Mouse (Mus musculus): Measurements from ENCODE around the gene Lingo3. TPM values are rescaled to one million over a fixed set of nuclear protein-coding genes. Genes with fewer than 3 reads are reported as not detected.

Lingo3 gene
- polyA plus RNA-seq, 1 experiment from 2014 or later, result 0.10 TPM

GRCm38 (mm10) chr10:80813366-80813765 is 30.5 kb downstream of the Lingo3 start, which contains the start of gene Jsrp1:
Gene Jsrp1, minus strand, starts transcription at chr10:80813498.
- H3K27me3 ChIP-seq, result peaks cover 3% of the 10 kb centered on the region
- ChIA-PET CTCF (interaction anchor here (2.1 kb wide), 1 partner anchor 68 kb away, joined by 8 read pairs; no protein-coding TSS in a partner anchor), POLR2A (no interaction called here)
- no peak for TF ChIP-seq CTCF (IDR thresholded peaks at IDR 0.05)
- ATAC-seq, result no peak
- in situ Hi-C loops (cut with MboI; ENCODE audit: low pct_unique_long_range_greater_than_20kb), result no loop called here
- DNase-seq (ENCODE audit: low read depth, low spot score), result no peak

- DNase-seq (ENCODE audit: low read depth, low spot score) (no peak), ATAC-seq (no peak)
- in situ Hi-C loops (cut with MboI; ENCODE audit: low pct_unique_long_range_greater_than_20kb), result no loop called here
- no peak for TF ChIP-seq CTCF (IDR thresholded peaks at IDR 0.05)
- CTCF ChIA-PET, result interaction anchor here (2.1 kb wide), 1 partner anchor 69 kb away, joined by 8 read pairs; no protein-coding TSS in a partner anchor
- H3K27me3 ChIP-seq, result peaks cover 3% of the 10 kb centered on the region
- POLR2A ChIA-PET, result no interaction called here
Measured at GRCm38 (mm10) chr10:80812391-80813041, 31.3 kb downstream of the Lingo3 start.

GRCm38 (mm10) chr10:80810084-80810483 is 33.8 kb downstream of the Lingo3 start:
- no peak for TF ChIP-seq CTCF (IDR thresholded peaks at IDR 0.05)
- ATAC-seq (no peak), DNase-seq (ENCODE audit: low read depth, low spot score) (no peak)
- in situ Hi-C loops (cut with MboI; ENCODE audit: low pct_unique_long_range_greater_than_20kb), result no loop called here
- ChIA-PET CTCF (interaction anchor here (1.0 to 1.8 kb wide), 3 partner anchors 36 to 185 kb away, joined by 3 to 4 read pairs (median 3); no protein-coding TSS in a partner anchor), POLR2A (interaction anchor here (0.7 kb wide), 1 partner anchor 54 kb away, joined by 3 read pairs; no protein-coding TSS in a partner anchor)
- H3K27me3 ChIP-seq, result peaks cover 3% of the 10 kb centered on the region

GRCm38 (mm10) chr10:80808985-80809632 is 34.7 kb downstream of the Lingo3 start:
- ChIA-PET CTCF (interaction anchor here (0.6 to 1.8 kb wide), 4 partner anchors 10 to 186 kb away, joined by 3 to 4 read pairs (median 3); no protein-coding TSS in a partner anchor), POLR2A (no interaction called here)
- TF ChIP-seq CTCF (IDR thresholded peaks at IDR 0.05), result no peak
- ATAC-seq (no peak), DNase-seq (ENCODE audit: low read depth, low spot score) (no peak)
- in situ Hi-C loops (cut with MboI; ENCODE audit: low pct_unique_long_range_greater_than_20kb), result no loop called here
- H3K27me3 ChIP-seq, result peaks cover 3% of the 10 kb centered on the region

GRCm38 (mm10) chr10:80808099-80808984 is 35.5 kb downstream of the Lingo3 start:
- peaks cover 3% of the 10 kb centered on the region for H3K27me3 ChIP-seq
- DNase-seq (ENCODE audit: low read depth, low spot score) (no peak), ATAC-seq (no peak)
- CTCF ChIA-PET, result interaction anchor here (1.8 kb wide), 1 partner anchor 67 kb away, joined by 3 read pairs; no protein-coding TSS in a partner anchor
- in situ Hi-C loops (cut with MboI; ENCODE audit: low pct_unique_long_range_greater_than_20kb), result no loop called here
- POLR2A ChIA-PET, result no interaction called here
- no peak for TF ChIP-seq CTCF (IDR thresholded peaks at IDR 0.05)

- POLR2A ChIA-PET, result no interaction called here
- CTCF ChIA-PET, result no interaction called here
Measured at GRCm38 (mm10) chr10:80807057-80807627, 36.7 kb downstream of the Lingo3 start.

GRCm38 (mm10) chr10:80806341-80807056 is 37.3 kb downstream of the Lingo3 start:
- ChIA-PET CTCF (interaction anchor here (1.1 to 2.1 kb wide), 2 partner anchors 11 to 85 kb away, joined by 3 to 8 read pairs; no protein-coding TSS in a partner anchor), POLR2A (no interaction called here)
- no peak for DNase-seq (ENCODE audit: low read depth, low spot score)
- in situ Hi-C loops (cut with MboI; ENCODE audit: low pct_unique_long_range_greater_than_20kb), result no loop called here
- ATAC-seq, result no peak
- TF ChIP-seq CTCF (IDR thresholded peaks at IDR 0.05), result no peak
- H3K27me3 ChIP-seq, result no peaks in the 10 kb centered on the region

More at GRCm38 (mm10) chr10:80807057-80807627, 36.7 kb downstream of the Lingo3 start:
- H3K27me3 ChIP-seq, result peaks cover 1% of the 10 kb centered on the region
- no peak for TF ChIP-seq CTCF (IDR thresholded peaks at IDR 0.05)
- in situ Hi-C loops (cut with MboI; ENCODE audit: low pct_unique_long_range_greater_than_20kb), result no loop called here
- DNase-seq (ENCODE audit: low read depth, low spot score) (no peak), ATAC-seq (no peak)

GRCm38 (mm10) chr10:80805925-80806324 is 37.9 kb downstream of the Lingo3 start:
- TF ChIP-seq CTCF (IDR thresholded peaks at IDR 0.05), result no peak
- peak; percentile 24 for ATAC-seq
- no peaks in the 10 kb centered on the region for H3K27me3 ChIP-seq
- in situ Hi-C loops (cut with MboI; ENCODE audit: low pct_unique_long_range_greater_than_20kb), result no loop called here
- ChIA-PET POLR2A (no interaction called here), CTCF (interaction anchor here (0.6 to 2.1 kb wide), 6 partner anchors 12 to 85 kb away, joined by 3 to 8 read pairs (median 3); no protein-coding TSS in a partner anchor)
- DNase-seq (ENCODE audit: low read depth, low spot score), result no peak

GRCm38 (mm10) chr10:80805322-80805721 is 38.5 kb downstream of the Lingo3 start:
- ChIA-PET POLR2A (no interaction called here), CTCF (interaction anchor here (0.6 to 2.1 kb wide), 6 partner anchors 12 to 86 kb away, joined by 3 to 8 read pairs (median 3); no protein-coding TSS in a partner anchor)
- in situ Hi-C loops (cut with MboI; ENCODE audit: low pct_unique_long_range_greater_than_20kb), result no loop called here
- ATAC-seq (no peak), DNase-seq (ENCODE audit: low read depth, low spot score) (no peak)
- TF ChIP-seq CTCF (IDR thresholded peaks at IDR 0.05), result no peak
- no peaks in the 10 kb centered on the region for H3K27me3 ChIP-seq
